Mouse (Mus musculus): Measurements from ENCODE around the gene Osr1. TPM values are rescaled to one million over a fixed set of nuclear protein-coding genes. Genes with fewer than 3 reads are reported as not detected.

Gene Osr1
- polyA plus RNA-seq, 1 experiment from 2014 or later, result 21.3 TPM

- Histone ChIP-seq H3K36me3 (no peaks in the 10 kb centered on the region), H3K4me3 (no peak overlapping the region), H3K4me1 (peaks cover 5% of the 10 kb centered on the region; the same call in 1 of the 2 replicates), H3K4me2 (replicated peaks) (no peak overlapping the region), H3K27ac (replicated peaks) (no peak overlapping the region), H3K9me3 (no peaks in the 10 kb centered on the region), H3K9ac (replicated peaks) (no peak overlapping the region), H3K27me3 (0 out of 2 replicates have a peak, but pooled peaks cover 5% of the 10 kb centered on the region)
- 71% methylated on average over 3 of the region's 3 CpGs for WGBS
- ATAC-seq (ENCODE audit: low FRiP score, low read depth), result no peak
Observed at GRCm38 (mm10) chr12:9591141-9591540, 21.2 kb downstream of the Osr1 start.

GRCm38 (mm10) chr12:9598219-9598618, 28.3 kb downstream of the Osr1 start:
- H3K9ac ChIP-seq (replicated peaks), result no peak overlapping the region
- no peak overlapping the region for H3K27ac ChIP-seq (replicated peaks)
- no peaks in the 10 kb centered on the region for H3K9me3 ChIP-seq
- no peak overlapping the region for H3K4me2 ChIP-seq (replicated peaks)
- no peaks in the 10 kb centered on the region for H3K4me1 ChIP-seq
- no peak for ATAC-seq (ENCODE audit: low FRiP score, low read depth)
- no peak overlapping the region for H3K4me3 ChIP-seq
- no peaks in the 10 kb centered on the region for H3K27me3 ChIP-seq
- no peaks in the 10 kb centered on the region for H3K36me3 ChIP-seq

Measured in midbrain, embryonic 12.5 days (tissue).